Mouse (Mus musculus): ENCODE measurements around the gene Mrps25. TPM values are rescaled to one million over a fixed set of nuclear protein-coding genes. Genes with fewer than 3 reads are reported as not detected.

Gene Mrps25
- polyA plus RNA-seq, 1 experiment, result 63.3 TPM

DNA sequence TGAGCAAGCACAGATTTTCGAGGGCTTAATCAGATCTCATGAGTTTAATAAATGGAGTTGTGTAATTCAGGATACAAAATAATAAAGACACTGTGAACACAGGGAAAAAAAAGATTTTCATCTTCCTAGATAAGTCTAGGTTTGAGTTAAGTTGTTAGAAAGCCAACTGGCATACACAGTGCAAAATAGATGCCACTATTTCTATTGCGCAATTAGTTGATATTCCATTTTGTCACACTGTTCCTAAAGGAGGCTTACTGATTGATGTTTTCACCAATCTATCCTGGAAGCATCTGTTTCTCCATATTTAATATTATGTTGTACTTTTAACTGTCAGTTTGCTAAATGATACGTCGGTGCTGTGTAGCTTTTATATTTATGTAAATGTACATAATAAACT is 38.0 kb downstream of the Mrps25 start:
- Histone ChIP-seq H3K27ac (ENCODE audit: control insufficient read depth, insufficient read depth, low read depth, low read length, poor library complexity) (no peak overlapping the region), H3K4me3 (replicated peaks; ENCODE audit: control insufficient read depth, low read depth, low read length) (no peak overlapping the region), H3K4me1 (ENCODE audit: control insufficient read depth, insufficient read depth, low read length) (no peaks in the 10 kb centered on the region)
- WGBS, result 93% methylated on average over 4 of the region's 4 CpGs
- TF ChIP-seq CTCF (IDR thresholded peaks at IDR 0.05; ENCODE audit: control insufficient read depth, insufficient read depth, low read length), result no peak
- TF ChIP-seq POLR2A (IDR thresholded peaks at IDR 0.05; ENCODE audit: borderline replicate concordance, control insufficient read depth, low read depth, low read length), result no peak

DNA sequence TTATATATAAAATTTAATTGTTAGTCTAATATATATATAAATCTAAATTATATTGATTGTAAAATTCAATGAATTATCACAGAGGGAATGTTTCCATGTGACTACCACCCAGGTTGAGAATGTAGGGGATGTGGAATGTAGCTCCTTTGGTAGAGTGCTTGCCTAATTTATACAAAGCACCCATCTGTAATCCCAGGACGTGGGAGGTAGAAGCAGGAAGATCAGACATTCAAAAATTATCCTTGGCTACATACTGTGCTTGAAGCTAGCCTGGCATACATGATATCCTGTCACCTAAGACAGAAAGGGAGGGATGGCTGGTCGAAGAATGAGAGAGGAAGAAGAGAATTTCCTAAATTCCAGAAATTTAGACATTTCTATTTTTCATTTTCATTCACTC is 47.5 kb downstream of the Mrps25 start:
- Histone ChIP-seq H3K4me3 (replicated peaks; ENCODE audit: control insufficient read depth, low read depth, low read length) (no peak overlapping the region), H3K27ac (ENCODE audit: control insufficient read depth, insufficient read depth, low read depth, low read length, poor library complexity) (no peak overlapping the region), H3K4me1 (ENCODE audit: control insufficient read depth, insufficient read depth, low read length) (no peaks in the 10 kb centered on the region; the same call in 1 of the 2 replicates)
- WGBS, result 74% methylated on average over 2 of the region's 2 CpGs
- no peak for TF ChIP-seq POLR2A (IDR thresholded peaks at IDR 0.05; ENCODE audit: borderline replicate concordance, control insufficient read depth, low read depth, low read length)
- TF ChIP-seq CTCF (IDR thresholded peaks at IDR 0.05; ENCODE audit: control insufficient read depth, insufficient read depth, low read length), result no peak

DNA sequence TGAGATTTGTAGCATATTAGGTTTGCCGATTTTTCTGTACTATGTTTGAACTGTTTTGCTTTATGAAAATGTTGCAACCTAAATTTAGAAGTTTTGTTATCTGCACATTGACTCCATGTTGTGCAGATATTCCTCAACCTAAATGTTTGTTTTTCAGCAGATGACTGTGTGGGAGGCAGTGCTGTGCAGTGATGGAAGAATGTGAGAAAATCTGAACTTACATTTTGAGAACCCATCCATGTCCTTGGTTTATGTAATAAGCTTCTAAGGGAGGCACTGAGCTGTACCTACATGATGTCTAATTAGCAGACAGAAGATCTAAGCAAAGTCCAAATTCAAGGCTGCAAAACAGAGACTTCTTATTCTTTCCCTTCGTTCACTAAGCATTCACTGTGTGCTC is 50.2 kb downstream of the Mrps25 start:
- Histone ChIP-seq H3K4me3 (replicated peaks; ENCODE audit: control insufficient read depth, low read depth, low read length) (no peak overlapping the region), H3K27ac (ENCODE audit: control insufficient read depth, insufficient read depth, low read depth, low read length, poor library complexity) (no peak overlapping the region), H3K4me1 (ENCODE audit: control insufficient read depth, insufficient read depth, low read length) (no peaks in the 10 kb centered on the region; the same call in 1 of the 2 replicates)
- TF ChIP-seq POLR2A (IDR thresholded peaks at IDR 0.05; ENCODE audit: borderline replicate concordance, control insufficient read depth, low read depth, low read length) (no peak), CTCF (IDR thresholded peaks at IDR 0.05; ENCODE audit: control insufficient read depth, insufficient read depth, low read length) (no peak)
- WGBS, result 89% methylated on average over 2 of the region's 2 CpGs

DNA sequence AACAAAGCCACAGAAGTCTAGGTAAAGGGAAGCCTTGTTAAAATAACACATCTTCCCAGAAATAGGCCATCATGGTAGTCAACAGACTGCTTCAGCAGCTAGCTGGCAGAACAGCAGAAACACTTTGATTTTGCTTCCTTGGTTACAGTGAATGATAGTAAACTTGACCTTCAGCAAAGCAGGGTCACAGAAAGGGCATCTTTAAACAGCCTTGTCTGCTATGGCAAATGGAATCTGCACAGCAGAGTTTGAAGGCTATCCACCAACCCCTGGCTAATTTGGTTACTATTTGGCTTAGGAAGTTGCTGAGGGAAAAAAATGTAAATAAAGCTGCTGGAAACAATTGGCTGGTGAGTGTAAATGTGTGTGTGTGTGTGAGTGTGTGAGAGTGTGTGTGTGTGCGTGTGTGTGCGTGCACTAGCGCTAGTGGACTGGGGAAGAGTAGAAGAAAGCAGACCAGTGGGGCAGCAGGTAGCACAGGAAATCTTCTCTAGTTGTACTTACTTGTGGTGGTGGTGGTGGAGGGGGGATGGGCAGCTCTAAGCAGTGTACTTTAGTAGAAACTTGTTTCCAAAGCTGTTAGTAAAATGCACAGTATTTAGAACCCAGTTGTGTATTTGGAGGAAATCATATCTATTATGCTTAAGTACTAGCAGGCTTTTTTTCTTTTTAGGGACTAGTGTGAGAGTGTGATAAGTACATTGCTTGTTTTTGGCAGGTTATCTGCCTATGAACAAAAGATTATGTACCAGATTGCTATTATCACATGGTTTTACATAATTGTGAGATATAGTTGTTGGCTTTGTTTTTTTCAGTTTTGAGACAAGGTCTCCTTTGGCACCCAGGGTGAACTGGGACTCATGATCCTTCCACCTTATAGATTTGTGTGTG is 51.6 kb downstream of the Mrps25 start:
- 70% methylated on average over 3 of the region's 3 CpGs for WGBS
- Histone ChIP-seq H3K4me3 (replicated peaks; ENCODE audit: control insufficient read depth, low read depth, low read length) (no peak overlapping the region), H3K4me1 (ENCODE audit: control insufficient read depth, insufficient read depth, low read length) (no peaks in the 10 kb centered on the region; the same call in 1 of the 2 replicates), H3K27ac (ENCODE audit: control insufficient read depth, insufficient read depth, low read depth, low read length, poor library complexity) (no peak overlapping the region)
- no peak for TF ChIP-seq CTCF (IDR thresholded peaks at IDR 0.05; ENCODE audit: control insufficient read depth, insufficient read depth, low read length)
- no peak for TF ChIP-seq POLR2A (IDR thresholded peaks at IDR 0.05; ENCODE audit: borderline replicate concordance, control insufficient read depth, low read depth, low read length)

DNA sequence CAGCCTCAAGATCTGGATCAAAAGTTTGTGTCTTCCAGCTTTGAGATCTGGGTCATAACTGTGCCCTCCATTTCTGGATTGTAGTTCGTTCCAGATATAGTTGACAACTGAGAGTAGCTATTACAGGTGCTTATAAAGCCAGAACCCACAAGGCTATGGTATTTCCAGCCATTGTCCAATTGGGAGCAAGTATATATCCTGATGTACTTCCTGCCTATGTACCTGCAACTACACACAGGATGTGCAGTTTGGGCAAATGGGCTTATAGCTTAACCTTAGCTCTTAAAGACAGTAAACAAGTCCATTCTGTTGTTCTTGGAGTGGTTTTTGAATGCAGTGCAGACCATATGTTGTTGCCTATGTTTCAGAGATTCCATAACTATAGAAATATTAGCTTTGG is 52.4 kb downstream of the Mrps25 start:
- H3K4me1 ChIP-seq (ENCODE audit: control insufficient read depth, insufficient read depth, low read length), result no peaks in the 10 kb centered on the region; the same call in 1 of the 2 replicates
- 93% methylated on average over 1 of the region's 1 CpGs for WGBS
- TF ChIP-seq CTCF (IDR thresholded peaks at IDR 0.05; ENCODE audit: control insufficient read depth, insufficient read depth, low read length), result no peak
- TF ChIP-seq POLR2A (IDR thresholded peaks at IDR 0.05; ENCODE audit: borderline replicate concordance, control insufficient read depth, low read depth, low read length), result no peak
- H3K4me3 ChIP-seq (replicated peaks; ENCODE audit: control insufficient read depth, low read depth, low read length), result no peak overlapping the region
- H3K27ac ChIP-seq (ENCODE audit: control insufficient read depth, insufficient read depth, low read depth, low read length, poor library complexity), result no peak overlapping the region

DNA sequence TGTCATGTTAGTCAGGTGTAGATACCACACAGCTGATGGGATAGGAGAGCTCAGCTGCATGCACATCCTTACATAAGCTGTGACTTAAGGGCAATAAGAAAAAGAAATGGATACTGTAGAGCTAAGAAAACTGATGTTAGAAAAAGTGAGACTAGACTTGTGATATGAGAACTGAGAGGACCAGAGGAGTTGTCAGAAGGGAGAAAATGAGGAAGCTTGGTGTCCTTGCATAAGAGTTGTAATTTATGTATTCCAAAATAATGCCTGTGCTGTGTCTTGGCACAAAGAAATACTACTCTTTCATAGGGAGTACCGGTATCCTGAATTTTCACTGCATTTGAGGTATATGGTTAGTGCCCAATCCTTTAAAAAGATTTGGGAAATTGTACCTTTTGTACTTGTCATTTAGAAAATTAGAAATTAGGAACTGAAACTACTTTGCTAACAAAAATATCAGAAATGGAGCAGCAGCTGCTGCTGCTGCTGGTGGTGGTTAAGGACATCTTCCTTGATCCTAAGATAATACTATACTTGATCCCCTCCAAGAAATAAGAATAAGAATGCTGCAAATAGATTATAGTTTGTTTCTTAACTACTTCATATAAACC is 56.9 kb downstream of the Mrps25 start:
- no peaks in the 10 kb centered on the region; the same call in 1 of the 2 replicates for H3K4me1 ChIP-seq (ENCODE audit: control insufficient read depth, insufficient read depth, low read length)
- H3K4me3 ChIP-seq (replicated peaks; ENCODE audit: control insufficient read depth, low read depth, low read length), result no peak overlapping the region
- 13% methylated on average over 1 of the region's 1 CpGs for WGBS
- TF ChIP-seq CTCF (IDR thresholded peaks at IDR 0.05; ENCODE audit: control insufficient read depth, insufficient read depth, low read length) (no peak), POLR2A (IDR thresholded peaks at IDR 0.05; ENCODE audit: borderline replicate concordance, control insufficient read depth, low read depth, low read length) (no peak)
- no peak overlapping the region for H3K27ac ChIP-seq (ENCODE audit: control insufficient read depth, insufficient read depth, low read depth, low read length, poor library complexity)

DNA sequence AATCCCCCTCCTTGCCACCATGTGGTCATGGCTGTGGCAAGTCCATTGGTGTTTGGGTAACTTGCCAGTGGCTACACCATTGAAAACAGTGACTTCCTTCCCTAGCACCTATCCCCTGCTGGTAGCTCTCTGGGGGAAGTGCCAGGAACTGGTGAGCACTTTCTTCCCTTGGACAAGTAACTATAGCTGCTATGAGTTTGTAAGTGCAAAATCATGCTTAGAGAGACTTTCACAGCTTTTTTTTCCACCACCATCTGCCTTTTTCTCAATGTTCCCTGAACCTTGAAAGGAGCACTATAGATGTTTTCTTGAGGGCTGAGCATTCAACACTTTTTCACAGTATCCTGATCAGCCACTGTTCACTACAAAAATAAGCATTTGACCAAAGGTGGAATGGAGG is 59.3 kb downstream of the Mrps25 start:
- no peak for TF ChIP-seq POLR2A (IDR thresholded peaks at IDR 0.05; ENCODE audit: borderline replicate concordance, control insufficient read depth, low read depth, low read length)
- no peak for TF ChIP-seq CTCF (IDR thresholded peaks at IDR 0.05; ENCODE audit: control insufficient read depth, insufficient read depth, low read length)
- Histone ChIP-seq H3K4me3 (replicated peaks; ENCODE audit: control insufficient read depth, low read depth, low read length) (no peak overlapping the region), H3K27ac (ENCODE audit: control insufficient read depth, insufficient read depth, low read depth, low read length, poor library complexity) (no peak overlapping the region), H3K4me1 (ENCODE audit: control insufficient read depth, insufficient read depth, low read length) (no peaks in the 10 kb centered on the region; the same call in 1 of the 2 replicates)

Other genes with a start within 250 kb of the Mrps25 start
- gene Fgd5, start 205.2 kb downstream of the Mrps25 start, polyA plus RNA-seq (2011; ENCODE audit: insufficient read depth, insufficient read length, low replicate concordance, missing spikeins), result 1.1 and 3.7 TPM in 2 replicates
- 14.5 and 19.9 TPM in 2 replicates for gene Nr2c2, start 92.6 kb downstream of the Mrps25 start, polyA plus RNA-seq (2011; ENCODE audit: insufficient read depth, insufficient read length, low replicate concordance, missing spikeins)
- gene Rbsn, start 30.9 kb upstream of the Mrps25 start, polyA plus RNA-seq (2011; ENCODE audit: insufficient read depth, insufficient read length, low replicate concordance, missing spikeins), result 7.7 and 8.5 TPM in 2 replicates
- gene Trh, start 60.6 kb upstream of the Mrps25 start, polyA plus RNA-seq (2011; ENCODE audit: insufficient read depth, insufficient read length, low replicate concordance, missing spikeins), result 13.5 TPM in 1 of 2 replicates, not detected in the other

Data from bone marrow, adult 2 months (tissue).